Mouse (Mus musculus): Measurements from ENCODE around the gene Insm1.
A peak's percentile ranks its signal among the peaks of the same experiment; 100 is the strongest.

Insm1 gene

DNA sequence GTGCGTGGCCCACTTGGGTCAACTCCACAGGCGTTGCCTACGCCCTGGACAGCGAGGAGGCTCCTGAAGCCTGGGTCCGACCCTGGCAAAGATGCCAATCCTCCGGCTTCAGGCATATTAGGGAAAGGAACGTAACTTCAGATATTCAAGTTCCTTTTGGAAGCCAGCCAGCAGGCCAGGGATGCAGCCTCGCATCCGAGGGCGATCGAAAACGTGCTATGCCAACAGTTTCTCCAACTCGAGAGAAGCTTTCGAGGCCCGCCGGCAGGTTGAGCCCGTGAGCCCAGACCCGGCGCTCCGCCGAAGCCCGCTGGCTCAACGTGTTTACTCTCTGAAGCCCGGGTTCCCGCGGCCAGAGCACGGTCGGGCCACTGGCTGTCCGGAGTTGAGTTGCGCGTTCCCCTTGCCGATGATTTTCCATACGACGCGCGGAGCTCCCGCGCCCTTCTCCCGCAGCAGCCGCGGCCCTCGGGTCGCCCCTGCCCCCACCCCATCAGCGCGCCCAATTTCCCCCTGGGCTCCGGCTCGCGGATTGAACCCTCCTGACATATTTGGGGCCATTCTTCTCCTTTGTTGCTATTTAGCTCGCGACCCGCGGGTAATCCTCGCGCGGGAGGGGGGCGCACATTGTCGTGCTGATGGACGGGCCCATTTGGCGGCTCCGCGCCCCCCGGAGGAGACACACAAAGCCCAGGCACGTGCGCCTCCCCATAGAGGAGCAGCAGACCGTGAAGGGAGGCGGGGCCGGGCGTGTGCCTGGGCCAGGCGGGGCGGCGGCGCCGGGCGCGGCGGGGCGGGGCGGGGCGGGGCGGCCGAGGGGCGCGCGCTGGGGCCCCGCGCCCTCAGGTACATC lies at the start of gene Insm1:
TSS of gene Insm1 (plus strand) at position 846 of the 853 bp plus-strand sequence.
- peak; percentile 10 to 28 for DNase-seq

DNA sequence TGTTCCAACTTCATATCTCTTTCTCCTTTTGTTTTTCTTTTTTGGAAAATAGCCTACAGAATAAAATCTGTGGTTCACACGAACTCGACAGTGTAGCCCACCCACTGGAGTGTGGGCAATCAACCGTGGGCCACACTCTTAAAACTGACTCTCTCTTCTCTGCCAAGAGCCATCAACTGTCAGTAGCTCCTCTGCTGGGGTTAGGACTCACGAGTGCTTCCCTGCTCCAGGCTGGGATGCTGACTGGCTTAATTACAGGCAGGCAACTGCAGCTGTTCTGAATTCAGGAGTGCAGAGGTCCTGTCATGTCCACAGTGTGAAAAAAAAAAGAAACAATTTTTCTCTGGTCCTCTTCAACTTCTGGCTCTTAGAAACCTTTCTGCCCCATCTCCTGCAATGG lies 49.6 kb upstream of the Insm1 start:
- no peak for DNase-seq

DNA sequence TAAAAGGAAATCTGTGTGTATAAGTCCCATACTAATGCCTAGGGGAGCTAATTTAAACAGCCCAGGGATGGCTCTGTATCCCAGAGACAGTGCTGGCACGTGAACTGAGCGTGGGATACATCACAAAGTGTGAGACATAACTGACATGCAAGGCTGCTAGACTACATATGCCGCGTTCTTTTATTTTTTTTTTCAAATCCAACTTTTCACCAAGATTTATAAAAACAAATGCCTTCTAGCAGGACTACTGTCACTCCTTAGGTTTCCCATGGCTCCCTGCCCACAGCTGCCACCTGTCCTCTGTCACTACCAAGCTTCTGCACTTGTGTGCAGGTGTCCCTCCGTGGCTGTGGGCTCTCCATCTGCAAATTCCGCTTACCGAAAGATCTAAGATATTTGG lies 47.5 kb upstream of the Insm1 start:
- DNase-seq, result no peak

DNA sequence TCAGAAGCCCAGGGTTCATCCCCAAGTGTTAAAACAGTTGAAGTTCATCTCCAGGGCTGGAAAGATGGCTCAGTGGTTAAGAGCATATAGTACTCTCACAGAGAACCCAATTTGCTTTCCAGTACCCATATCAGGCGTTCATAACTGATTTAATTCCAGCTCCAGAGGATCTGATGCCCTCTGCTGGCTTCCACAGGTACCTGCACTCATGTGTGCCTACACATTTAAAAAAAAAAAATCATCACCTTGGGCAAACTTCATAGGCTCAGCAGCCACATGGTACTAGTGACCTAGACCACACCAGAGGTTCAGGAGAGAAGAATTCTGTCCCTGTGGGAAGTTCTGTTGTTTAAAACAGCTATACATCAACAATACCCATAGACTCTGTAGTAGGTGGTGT lies 43.0 kb upstream of the Insm1 start:
- DNase-seq, result no peak

DNA sequence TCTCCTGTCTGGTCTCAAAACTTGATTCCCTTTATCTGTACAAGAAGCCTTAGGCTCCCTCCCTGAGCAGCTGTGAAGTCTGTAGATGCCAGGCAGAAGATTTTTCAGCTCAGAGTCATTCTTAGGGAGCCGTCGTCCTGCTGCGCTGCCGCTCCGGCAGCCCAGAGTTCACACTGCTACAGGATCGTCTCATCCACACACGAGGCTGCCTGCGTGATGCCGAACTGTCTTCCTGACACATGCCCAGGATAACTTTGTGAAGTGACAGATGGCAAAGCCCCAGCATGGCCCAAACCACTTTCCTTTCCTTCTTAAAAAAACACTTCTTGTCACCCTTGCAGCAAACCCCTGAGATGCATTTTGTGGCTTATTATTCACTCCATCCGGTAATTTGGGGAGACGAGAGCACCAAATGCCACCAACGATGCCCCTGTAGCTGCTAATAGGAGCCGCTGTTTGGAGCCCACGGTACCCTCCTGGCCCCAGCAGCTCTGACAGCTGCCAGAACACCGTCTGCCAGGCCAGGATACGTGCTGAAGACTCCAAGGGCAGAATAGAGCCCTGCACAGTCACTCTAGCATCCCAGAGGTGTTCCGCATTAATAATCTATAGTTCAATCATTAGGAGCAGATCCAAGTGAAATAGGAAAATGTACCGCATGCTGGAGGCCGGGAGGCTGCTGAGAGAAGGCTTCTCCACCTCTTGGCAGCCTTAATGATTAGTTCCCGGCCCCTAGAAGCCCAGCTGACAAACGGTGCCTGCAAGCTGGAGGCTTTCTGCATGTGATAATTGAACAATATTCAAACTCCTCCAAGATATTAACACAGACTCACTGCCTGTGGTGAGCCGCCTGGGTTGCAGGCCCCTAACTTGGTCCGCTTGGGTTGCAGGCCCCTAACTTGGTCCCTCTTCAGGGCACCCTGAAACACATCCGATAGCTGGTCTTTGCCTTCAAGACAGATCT lies 37.6 kb upstream of the Insm1 start:
- DNase-seq, result no peak

DNA sequence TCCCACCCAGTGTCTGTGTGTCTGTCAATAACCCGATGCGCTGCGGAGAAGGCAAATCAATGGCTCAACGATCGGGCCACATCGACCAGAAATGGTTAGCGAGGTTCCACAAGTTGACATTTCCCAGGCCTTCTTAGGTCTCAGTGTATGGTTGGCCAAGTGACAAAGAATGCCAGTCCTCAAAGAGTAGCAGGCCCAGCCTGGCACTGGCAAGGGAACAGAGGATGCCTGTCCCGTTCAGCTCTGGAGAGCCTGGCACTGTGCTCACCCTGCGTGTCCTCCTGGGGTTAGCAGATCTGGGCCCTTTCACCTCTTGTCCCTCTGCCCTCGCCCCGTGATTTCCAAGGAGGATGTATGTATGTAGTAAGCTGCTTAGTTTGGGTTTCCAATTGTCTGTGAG lies 25.6 kb upstream of the Insm1 start:
- no peak for DNase-seq

DNA sequence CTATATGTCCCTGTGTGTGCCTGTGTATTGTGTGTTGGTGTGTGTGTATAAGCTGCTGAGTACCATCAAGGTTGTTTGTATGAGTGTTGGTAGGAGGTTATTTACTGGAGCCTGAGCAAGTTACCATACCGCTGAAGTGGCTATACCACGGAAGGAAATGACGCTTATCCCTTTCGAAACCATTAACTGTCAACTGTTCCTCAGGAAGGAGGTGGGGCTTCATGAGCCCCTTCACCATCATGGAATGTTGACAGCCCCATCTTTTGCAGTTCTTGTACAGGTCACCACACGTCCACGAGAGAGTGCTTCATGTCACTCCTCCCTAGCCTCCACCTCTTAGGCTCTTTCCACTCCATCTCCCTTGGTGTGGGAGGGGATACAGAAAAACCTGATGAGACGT lies 23.8 kb upstream of the Insm1 start:
- DNase-seq, result no peak

DNA sequence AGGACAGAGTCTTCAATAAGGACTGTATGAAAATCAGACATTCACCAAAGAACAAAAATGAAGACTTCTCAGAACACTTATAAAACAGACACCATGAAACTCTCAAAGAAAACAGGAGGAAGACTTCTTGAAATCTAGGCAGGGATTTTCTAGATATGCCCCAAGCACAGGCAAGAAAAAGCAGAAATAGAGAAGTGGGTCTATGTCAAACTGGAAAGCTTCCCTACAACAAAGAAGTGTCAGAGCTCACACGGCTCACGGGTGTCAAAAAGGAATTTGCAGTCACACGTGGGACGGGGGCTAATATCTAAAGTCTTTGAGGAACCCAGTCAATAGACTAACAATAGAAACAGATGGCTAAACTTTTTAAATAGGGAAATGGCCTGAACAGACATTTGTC lies 10.8 kb upstream of the Insm1 start:
- DNase-seq, result no peak

DNA sequence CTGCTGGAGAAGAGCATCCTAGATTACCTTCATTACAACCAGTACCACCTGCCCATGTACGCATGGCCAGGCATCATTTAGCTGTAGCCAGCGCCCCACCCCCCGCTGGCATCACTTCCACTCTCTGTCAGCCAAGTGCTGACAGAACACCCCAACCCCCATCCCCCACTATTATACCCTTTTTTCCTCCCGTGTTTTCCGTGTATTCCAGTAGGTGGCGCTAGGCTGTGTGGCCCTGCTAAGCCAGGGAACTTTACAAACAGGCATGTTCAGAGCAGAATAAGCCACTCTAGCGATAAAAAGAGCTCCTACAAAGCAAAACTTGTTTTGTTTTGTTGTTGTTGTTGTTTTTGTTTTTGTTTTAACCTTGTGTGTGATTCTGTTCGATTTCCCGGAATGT lies 7.0 kb upstream of the Insm1 start:
- no peak for DNase-seq

DNA sequence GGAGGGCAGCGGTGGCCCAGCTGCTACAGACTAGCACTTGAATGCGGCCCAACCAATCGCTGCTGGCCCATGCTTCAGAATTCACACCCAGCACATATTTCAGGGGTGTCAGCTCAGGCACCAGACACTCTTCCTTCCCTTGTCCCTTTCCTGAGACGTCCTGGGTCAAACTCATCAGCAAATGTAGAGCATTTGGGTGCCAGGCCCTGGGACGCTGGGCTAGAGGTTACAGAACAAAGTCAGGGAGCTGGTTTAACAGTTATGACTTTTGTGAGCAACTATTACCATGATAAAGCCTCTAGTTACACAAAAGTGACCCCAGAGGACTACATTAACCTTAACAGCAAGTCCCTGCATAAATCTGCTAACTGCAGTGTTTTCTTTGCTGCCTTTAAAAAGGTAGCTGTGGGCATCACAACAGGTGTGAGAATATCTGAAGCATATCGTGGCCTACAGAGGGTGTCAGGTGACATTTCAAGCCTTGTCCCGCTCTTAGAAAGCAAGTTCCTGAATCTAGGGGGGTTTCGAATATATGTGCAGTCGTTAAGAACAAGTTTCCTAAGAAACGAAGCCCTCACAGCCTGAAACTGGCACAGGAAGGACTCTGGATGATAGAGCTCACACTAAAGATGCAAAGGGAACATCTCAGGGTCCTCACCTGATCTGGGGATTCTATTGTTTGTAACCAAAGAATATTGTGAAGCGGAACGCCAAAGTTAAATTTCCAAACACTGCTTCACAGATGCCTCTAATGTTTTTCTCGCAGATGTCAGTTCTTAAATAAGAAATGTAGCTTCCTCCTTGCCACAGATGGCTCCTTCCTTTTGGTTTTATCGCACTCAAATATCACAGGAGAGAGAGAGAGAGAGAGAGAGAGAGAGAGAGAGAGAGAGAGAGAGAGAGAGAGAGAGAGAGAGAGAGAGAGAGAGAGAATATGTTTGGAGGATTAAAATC lies 5.3 kb upstream of the Insm1 start:
- no peak for DNase-seq

DNA sequence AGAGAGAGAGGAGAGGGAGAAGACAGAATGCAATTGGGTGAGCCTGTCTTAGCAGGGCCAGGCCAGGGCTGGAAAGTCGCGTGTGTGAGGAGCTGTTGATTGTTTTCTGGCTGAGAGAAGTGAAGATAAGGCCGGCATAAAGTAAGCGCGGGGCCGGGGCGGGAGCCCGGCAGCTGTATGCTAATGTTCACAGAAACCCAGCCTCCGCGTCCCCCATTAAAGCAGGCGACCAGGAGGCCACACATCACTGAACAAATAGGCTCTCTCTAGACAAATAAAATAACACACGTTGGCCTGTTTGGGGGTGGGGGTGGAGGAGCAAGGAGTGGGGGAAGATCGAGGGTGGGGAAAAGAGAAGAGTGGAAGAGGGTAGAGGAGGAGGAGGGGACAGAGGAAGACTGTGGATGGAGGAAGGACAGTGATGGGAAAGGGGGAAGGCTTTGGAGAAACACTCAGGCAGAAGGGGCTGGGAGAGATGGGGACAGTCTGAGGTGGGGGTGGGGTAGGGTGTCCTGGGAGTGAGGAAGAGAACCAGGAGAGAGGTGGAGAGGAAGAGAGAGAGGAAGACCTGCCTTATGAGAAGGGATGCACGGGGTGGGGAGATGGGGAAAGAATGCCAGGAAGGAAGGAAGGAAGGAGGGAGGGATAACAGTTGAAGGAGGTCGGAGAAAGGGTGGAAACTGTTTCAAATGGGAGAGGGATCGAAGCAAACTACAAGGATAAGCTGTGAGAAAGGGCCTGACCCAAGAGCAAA lies 4.3 kb upstream of the Insm1 start:
- DNase-seq, result no peak

DNA sequence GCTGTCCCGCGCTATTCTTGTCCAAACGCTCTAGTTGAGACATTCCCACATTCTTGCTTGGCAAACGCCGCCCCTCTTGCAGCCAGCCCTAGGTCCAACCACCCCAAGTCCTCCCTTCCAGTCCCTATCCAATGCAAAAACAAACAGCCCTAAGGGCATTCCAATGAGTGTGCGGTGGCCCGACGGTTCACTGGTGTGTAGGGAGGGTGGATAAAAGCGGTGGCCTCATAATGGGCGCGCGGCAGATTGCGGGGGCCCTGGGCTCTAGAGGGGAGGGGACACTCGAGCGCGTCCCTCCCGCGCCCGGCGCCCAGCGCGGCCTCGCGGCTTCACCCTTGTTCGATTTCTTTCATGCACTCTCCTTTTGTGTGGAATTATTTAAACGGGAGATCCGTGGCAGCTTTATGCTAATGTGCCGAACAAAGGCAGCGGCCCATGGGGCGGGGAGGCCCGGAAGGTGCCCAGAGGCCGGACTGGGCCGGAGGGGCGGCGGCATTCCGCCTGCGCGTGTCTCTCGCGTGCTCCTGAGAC lies 3.5 kb upstream of the Insm1 start:
- DNase-seq, result no peak

DNA sequence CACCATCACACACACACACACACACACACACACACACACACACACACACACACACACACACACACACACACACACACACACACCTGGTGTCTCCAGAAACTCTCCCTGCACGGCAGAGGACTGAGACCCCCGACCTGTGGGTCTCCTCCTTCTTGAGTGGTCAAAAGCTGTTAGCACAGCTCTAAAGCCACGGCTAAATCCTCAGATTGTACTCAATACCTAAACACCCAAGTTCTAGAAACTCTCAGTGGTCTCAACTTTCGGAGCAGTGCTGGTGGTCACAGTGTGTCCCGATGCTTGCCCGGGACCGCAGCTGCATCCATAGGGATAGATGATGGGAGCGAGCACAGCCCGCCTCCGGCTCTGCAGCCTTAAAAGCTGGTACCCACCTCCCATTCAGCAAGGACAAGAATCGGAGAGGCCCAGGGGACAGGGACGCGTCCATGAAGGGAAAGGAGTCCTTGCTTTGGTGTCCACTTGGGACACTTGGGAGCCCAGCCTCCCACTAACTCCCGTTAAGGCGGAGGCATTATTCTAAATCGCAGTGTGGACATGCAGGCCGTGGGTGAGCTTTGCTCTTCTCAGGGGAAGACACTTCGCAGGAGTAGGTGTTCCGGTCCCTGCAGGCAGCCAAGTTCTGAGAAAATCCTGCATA lies 2.7 kb upstream of the Insm1 start:
- DNase-seq, result no peak

DNA sequence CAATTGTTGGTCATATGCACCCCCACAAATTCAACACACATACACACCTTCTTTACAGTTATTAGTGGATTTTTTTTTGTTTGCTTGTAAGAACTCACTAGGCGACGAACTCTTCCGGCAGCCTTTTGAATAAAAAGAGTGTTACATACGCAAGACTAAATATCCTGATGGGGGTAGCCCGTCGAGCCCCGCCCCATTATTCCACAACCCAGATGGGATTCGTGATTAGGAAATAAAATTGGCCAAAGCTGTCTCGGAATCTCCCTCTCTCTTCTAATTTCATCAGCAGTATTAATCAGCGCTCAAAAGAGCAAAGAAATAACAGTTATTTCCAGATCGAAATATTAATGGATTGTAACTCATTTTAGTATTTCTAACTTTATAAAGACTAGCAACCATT lies 1.9 kb upstream of the Insm1 start:
- DNase-seq, result no peak

DNA sequence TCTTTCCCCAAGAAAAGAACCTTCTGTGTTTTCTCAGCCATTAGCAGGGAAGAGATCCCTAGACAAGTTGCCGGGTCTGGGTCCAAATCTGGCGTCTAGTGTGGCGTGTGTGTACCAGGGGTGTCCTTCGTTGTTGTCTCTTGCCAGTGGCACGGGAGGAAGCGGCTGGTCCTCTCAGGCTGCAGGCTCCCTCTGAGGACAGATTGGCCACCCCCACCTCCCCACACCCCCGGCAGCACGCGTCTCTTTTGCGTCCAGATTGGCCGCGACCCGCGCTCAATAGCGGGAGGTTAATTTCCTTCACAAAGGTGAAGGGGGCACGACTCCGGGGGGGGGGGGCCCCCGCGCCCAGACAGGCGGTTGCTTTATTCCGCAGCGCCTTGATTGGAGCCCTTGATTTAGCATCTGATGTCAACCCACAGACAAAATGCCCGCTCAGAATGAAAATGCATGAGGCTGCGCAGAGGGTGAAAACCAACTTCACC lies 1.1 kb upstream of the Insm1 start:
- DNase-seq, result no peak

DNA sequence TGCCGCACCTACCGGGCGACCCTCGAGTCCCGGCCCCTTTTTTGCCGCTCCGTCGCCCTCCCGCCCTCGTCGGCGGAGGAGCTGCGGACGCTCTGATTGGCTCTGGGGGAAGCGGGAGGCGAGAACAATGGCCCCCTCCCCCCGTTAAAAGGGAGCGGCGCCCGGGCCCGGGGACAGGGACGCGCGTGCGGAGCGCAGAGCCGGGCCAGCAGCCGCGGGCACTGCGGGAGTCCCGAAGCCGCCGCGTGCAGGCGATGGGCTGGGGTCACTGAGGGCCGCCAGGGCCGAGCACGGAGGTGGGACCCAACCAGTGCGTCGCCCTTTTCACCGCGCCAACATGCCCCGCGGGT lies 183 bp downstream of the Insm1 start:
- no peak for DNase-seq

DNA sequence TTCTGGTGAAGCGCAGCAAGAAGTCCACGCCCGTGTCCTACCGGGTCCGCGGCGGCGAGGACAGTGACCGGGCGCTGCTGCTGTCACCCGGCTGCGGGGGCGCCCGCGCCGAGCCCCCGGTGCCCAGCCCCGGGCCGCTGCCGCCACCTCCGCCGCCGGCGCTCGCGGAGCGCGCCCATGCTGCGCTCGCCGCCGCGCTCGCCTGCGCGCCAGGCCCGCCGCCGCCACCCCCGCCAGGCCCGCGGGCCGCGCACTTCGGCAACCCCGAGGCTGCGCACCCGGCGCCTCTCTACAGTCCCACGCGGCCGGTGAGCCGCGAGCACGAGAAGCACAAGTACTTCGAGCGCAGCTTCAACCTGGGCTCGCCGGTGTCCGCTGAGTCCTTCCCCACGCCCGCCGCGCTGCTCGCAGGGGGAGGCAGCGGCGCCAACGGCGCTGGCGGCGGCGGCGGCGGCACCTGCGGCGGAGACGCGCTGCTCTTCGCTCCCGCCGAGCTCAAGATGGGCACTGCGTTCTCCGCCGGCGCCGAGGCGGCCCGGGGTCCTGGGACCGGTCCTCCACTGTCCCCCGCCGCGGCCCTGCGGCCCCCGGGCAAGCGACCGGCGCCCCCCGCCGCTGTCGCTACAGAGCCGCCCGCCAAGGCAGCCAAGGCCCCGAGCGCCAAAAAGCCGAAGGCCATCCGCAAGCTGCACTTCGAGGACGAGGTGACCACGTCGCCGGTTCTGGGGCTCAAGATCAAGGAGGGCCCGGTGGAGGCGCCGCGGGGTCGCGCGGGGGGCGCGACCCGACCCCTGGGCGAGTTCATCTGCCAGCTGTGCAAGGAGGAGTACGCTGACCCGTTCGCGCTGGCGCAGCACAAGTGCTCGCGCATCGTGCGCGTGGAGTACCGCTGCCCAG lies 806 bp downstream of the Insm1 start:
- DNase-seq, result peak in 1 of 2 experiments; percentile 17

DNA sequence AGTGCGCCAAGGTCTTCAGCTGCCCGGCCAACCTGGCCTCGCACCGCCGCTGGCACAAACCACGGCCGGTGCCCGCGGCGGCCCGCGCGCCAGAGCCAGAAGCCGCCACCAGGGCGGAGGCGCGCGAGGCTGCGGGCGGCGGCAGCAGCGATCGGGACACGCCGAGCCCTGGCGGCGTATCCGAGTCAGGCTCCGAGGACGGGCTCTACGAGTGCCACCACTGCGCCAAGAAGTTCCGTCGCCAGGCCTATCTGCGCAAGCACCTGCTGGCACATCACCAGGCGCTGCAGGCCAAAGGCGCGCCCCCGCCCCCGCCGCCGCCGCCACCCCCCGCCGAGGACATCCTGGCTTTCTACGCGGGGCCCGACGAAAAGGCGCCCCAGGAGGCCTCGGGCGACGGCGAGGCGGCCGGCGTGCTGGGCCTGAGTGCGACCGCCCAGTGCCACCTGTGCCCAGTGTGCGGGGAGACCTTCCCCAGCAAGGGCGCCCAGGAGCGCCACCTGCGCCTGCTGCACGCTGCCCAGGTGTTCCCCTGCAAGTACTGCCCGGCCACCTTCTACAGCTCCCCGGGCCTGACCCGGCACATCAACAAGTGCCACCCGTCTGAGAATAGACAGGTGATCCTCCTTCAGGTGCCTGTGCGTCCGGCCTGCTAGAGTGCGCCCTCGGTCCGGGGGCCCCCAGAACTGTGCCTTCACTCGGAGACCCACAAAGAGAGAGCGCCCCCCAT lies 1.6 kb downstream of the Insm1 start:
- no peak for DNase-seq

DNA sequence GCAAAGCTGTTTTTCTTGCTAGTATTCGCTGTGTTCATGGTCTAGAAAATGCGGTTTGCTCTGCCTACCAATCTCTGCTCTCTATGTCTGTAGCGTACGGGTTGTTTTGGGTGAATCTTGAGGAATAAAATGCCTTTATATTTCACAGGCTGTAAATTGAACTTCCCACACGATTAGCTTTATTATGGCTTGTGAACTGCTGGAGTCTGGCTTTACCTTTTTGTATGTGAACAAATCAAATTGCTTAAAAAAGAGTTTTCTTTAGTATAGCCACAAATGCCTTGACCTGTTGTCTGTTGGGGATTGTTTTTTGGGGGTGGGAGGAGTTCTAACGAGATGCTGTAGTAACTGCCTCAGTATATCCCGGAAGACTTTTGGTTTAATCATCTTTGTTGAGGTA lies 2.4 kb downstream of the Insm1 start:
- no peak for DNase-seq
